32 mouse cellular contexts compared by ENCODE assay signal in the genomic region with DNA sequence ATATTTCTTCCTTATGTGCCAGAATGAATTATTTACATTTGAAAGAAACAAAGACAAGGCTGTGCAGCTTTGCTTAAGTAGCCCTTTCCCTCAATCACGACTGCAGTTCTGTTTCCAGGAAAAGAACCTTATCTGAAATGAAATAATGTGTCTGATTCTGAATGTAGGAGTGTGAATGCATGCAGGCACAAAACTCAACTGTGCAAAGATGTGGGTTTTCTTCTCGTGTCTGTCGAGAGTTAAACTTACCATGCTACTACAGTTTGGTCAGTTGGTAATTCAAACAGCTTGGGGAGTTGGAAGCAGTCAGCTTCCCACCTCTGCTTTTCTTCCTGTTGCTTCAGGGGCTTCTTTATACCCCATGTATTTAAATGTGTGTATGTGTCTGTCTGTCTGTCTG.
"Had no signal": no experiment of that assay in that cellular context is flagged by ENCODE, and none has a peak within 500 bp of the region (broad histone marks: within the 10 kb centered on the region; RNA-seq: fewer than 3 reads in every experiment).

No protein-coding gene starts in this region.

- DNase-seq: heart, postnatal 14 days; heart, postnatal 36 days; heart, postnatal 4 days; kidney, adult 11 months; kidney, adult 18-20 months; kidney, adult 2 months; kidney, adult 8-10 months; kidney, adult 9 months; kidney, postnatal 10 days; kidney, postnatal 14 days; kidney, postnatal 25 days; kidney, postnatal 36 days; kidney, postnatal 4 days; layer of hippocampus, adult 9-11 months; layer of hippocampus, postnatal 36 days had no signal

- H3K4me3 ChIP-seq: heart, embryonic 10.5 days; heart, embryonic 12.5 days; heart, embryonic 13.5 days; heart, embryonic 15.5 days; hindbrain, embryonic 10.5 days; hindbrain, embryonic 12.5 days; hindbrain, embryonic 13.5 days; hindbrain, embryonic 15.5 days; intestine, embryonic 15.5 days; kidney, embryonic 15.5 days; layer of hippocampus, adult 2 months; left cerebral cortex, adult 2 months had no signal

- H3K4me1 ChIP-seq: heart, embryonic 10.5 days; heart, embryonic 12.5 days; heart, embryonic 13.5 days; heart, embryonic 15.5 days; hindbrain, embryonic 10.5 days; hindbrain, embryonic 12.5 days; hindbrain, embryonic 13.5 days; hindbrain, embryonic 15.5 days; intestine, embryonic 15.5 days; kidney, embryonic 15.5 days had no signal

- ATAC-seq: hindbrain, embryonic 16.5 days; hindbrain, postnatal 0 days; inflammation-experienced regulatory T-cells, adult 6 months; intestine, embryonic 15.5 days; intestine, embryonic 16.5 days; intestine, postnatal 0 days had no signal
